Mouse (Mus musculus): ENCODE measurements around the gene Smarcb1. TPM values are rescaled to one million over a fixed set of nuclear protein-coding genes. Genes with fewer than 3 reads are reported as not detected.

Gene Smarcb1
- total RNA-seq, 2 experiments from 2014 or later = 30.5 to 39.1 TPM

- no peak for DNase-seq
These were observed 13.6 kb upstream of the Smarcb1 start for GRCm38 (mm10) chr10:75934991-75935390.

DNA sequence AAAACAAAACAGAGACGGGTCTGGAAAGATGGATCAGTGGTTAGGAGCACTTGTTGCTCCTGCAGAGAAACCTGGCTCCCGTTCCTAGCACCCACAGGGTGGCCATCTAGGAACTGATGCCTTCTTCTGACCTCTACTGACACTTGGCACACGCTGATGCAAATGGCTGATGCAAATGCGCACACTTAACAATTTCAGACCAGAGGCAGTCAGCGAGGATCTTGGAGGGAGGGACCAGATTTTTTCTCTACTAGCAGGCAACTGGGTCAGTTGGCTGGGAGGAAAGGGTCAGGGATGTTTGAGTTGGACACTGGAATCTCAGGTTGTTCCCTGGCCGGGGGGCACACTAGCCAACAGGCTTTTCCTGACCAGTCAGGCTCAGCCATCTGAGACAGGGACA, 11.5 kb upstream of the Smarcb1 start, which contains the start of gene Chchd10:
Gene Chchd10 (plus strand): TSS at position 240 of the 400 bp plus-strand sequence.
- DNase-seq = no peak

GRCm38 (mm10) chr10:75932081-75932678, 10.8 kb upstream of the Smarcb1 start:
- peak; percentile 71 for DNase-seq

GRCm38 (mm10) chr10:75931311-75931710, 9.9 kb upstream of the Smarcb1 start:
- DNase-seq = no peak

DNA sequence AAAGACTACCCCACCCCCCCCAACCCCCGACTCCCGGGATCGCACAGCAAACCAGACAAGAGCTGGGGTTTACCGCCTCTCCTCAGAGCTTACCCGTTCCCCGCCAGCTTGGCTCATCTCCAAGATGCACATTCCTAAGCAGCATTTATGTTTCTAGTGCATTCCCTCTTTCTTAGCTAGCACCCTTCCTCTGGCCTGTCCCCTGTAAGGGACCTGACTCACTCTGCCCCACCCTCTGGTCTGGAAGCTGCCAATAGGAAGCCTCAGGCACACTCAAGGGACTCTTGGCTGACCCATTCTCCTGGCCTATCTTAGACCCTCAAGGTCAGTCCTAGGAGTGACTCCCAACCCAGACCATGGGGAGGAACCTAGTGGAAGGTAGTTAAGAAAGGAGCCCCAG, 8.9 kb upstream of the Smarcb1 start:
- no peak for DNase-seq

DNA sequence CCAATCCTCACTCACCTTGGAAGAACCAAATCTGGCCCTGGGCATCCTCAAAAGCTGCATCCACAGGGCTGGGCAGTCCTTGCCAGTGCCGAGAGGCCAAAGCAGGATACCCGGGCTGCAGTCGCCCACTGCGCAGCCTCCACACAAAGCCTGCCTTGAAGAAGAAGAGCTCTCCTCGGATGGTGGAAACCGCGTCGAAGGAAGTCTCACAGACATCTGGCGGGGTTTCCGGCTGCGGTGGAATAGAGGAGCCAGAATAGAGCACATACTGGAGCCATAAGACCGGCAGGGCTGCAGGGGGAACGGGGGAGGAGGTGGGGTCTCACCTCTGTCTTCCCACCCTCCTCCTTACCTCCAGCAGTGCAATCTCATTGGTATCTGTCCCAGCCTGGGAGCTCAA, 5.0 kb upstream of the Smarcb1 start:
- no peak for DNase-seq

DNA sequence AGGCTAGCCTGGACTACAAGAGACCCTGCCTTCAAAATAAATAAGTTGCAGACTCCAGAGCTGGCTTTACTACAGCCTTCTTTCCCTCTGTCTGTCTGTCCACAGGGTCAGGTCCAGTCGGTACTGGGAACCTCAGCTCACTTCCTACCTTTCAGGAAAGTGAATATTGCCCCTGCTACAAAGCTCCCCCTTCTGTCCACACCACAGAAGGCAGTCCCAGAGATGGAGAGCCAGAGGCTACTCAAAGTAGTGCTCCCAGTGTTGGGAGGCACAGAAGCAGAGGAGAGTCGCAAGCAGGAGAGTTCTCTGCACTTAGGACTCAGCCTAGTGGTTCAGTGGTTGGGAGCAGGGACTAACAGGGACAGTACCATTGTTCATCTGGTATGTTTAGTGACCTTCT, 2.9 kb upstream of the Smarcb1 start:
- DNase-seq = no peak

- no peak for DNase-seq
These were observed 526 bp upstream of the Smarcb1 start for GRCm38 (mm10) chr10:75921726-75922560.

GRCm38 (mm10) chr10:75919026-75919425, 2.4 kb downstream of the Smarcb1 start:
- no peak for DNase-seq

DNA sequence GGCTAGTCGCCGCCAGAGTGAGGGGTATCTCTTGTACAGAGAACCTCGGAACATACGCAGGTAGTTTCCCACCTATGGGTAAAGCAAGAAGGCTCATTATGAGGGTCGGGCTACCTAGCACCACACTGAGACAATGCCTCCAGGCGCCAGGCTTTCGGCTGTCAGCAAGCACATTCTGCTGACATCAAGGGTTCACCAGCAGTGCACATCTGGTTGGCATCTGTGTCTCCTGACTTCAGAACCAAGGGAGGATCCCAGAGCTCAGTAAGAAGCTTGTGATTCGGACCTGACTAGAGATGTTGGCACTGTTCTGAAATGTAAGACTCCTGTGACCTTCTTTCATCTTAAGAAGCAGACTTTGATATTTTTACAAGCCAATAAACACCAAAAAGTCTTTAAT, 4.6 kb downstream of the Smarcb1 start:
- no peak for DNase-seq

- DNase-seq = no peak
These were observed 5.9 kb downstream of the Smarcb1 start for GRCm38 (mm10) chr10:75915557-75915956.

DNA sequence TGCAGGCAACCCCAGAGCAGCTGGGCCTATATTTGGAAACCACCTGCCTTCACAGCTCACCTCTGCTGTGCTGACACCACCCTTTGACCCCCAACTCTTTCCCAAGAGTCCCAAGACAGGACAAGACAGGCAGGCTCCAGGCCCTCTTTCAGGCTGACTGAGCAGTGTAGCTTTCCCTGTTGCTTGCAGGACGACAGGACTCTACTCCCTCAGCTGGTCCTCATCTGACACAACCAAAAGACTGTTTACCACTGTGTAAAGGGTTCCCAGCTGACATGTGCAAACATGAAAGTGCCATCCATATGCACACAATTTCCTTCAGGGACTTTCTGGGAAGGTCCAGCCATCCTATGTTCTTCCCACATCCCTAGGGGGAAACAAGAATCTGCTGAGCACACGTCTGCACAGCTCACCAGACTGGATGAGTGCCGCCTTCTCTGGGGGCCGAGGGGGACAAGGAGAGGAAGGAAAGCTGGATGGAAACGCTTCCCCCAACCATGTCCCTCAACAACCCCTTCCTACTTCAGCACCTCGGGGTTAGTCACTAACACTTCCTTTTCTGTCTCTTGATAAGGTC, 8.3 kb downstream of the Smarcb1 start:
- no peak for DNase-seq

GRCm38 (mm10) chr10:75910698-75911097, 10.7 kb downstream of the Smarcb1 start:
- DNase-seq = no peak

DNA sequence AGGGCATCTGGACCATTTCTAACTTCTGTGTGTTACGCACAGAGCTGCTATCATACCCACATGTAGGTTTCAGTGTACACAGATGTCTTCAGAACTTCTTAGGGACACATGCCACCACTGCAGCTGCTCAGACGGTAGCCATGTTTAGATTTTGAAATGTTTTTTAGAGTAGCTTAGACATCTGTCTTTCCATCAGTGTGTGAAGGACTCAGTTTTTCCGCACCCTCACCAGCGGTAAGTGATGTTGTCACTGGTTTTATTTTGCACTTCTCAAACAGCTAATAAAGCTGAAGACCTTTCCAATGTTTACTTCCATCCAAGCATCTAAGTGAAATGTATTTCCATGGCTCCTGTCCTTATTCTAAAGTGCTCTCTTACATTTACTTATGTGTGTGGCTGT, 14.5 kb downstream of the Smarcb1 start:
- DNase-seq = no peak

DNA sequence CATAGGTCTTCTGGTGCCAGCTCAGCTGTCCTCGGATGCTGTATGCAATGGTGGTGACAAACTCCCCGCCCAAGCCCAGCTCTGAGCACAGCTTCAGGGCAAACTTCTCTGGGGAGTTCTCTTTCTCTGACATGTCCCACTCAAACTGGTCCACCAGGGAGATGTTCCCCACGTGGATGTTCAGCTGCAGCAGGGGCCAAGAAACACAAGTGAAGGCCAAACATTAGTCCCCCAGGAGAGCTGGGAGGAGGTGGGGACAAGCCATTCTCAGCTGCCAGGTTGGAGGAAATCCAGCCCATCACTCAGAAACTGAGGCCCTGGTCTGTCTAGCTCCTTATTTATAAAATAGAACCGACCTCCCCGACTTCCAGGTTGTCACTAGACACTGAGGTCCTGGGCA, 17.0 kb downstream of the Smarcb1 start:
- no peak for DNase-seq

DNA sequence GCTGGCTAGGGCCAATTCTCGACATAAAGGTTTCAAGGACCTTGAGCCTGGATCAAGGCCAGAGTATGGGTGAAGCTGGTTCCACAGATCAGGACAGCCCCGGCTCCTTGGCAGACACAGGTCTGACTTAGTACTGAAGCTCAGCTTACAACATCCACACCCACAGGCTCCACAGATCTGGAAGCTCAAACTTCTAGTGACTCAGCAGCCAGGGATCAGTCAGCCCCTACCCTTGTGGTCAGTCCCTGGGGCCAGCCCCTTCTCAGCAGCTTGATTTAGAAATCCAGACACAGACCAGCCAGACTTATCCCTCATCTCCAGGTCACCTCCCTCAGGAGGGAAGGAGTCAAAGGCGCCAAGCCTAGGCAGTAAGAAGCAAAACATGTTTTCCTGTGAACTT, 22.6 kb downstream of the Smarcb1 start:
- DNase-seq = peak; percentile 38

- DNase-seq = no peak
These were observed 23.3 kb downstream of the Smarcb1 start for GRCm38 (mm10) chr10:75898039-75898564.

- peak; percentile 90 for DNase-seq
These were observed 24.0 kb downstream of the Smarcb1 start for GRCm38 (mm10) chr10:75897373-75897772.

DNA sequence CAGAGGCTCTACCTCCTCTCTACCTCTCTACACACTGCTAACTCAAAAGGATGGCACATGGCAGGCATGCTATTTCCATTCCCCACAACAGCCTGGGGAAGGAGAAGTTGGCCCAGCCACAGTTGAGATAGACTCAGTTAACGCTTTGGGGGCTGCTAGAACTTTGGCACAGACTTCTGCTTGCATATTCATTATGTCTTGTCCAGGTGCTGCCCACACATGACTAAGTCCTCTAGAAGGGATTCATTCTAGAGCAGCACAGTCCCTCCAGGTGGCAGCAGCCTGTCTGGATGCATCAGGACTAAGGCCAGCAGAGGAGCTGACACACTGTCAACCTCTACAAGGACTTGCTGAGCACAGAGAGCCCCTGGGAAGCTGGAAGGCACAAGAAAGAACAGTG, 25.2 kb downstream of the Smarcb1 start:
- no peak for DNase-seq

DNA sequence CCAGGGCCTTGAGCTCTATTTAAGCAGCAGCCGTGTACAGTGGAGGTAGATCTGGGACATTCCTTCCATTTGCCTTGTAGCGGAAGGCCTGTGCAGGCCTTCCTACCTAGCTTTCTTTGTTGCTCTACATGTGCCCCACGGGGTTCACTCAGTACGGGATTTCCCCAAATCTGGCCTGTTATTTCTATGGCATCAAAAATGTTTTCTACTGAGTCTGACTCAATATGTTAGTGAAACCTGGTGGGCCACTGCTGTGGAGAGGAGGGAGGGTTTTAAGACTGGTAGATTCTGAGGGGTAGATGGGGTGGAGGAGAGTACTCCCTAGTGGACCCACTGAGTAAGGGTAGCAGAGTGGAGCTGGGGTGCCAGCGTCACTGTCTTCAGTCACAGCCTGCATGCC, 25.7 kb downstream of the Smarcb1 start:
- no peak for DNase-seq

DNA sequence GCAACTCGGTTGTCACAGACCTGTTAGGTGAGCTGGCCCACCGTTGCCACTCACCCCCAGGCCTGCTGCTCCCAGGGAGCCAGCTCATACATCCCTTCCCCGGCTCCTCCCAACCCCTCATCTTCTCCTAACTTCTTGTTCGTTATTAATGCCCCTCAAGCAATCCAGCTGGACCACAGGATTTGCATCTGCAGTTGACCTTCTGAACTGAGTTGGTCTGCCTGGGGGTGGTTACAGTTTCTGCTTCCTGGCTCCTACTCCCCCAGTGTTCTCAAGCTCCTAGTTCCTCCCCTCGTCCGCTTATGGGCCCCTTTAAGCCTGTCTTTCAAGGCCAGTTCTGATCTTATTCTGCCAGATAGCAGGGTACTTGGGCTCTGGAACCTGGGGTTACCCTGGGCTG, 26.8 kb downstream of the Smarcb1 start:
- DNase-seq = no peak

DNA sequence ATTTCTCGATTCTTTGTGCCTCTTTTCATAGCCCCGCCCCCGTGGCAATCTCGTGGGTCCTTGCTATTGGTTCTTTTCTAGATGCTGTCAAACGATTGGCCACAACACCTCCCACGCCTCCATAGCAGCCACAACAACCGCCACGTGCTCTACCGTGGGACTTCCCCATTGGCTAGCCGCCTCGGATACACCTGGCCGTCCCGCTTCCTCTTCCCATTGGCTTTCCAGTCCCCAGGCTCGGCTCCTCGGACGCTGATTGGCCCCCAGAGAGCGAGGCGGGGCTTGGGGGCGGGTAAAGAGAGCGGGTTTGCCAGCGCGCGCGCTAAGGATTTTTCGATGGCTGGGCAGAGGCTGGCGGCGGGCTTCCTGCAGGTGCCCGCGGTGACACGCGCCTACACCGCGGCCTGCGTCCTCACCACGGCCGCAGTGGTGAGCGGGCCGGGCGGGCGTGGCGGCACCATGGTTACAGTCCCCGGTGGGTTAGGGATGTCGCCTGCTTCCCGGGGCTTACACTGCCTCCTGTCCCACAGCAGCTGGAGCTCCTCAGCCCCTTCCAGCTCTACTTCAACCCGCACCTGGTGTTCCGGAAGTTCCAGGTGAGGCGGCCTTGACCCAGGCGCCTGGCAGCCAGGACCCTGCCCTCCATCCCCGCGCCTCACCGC, 28.2 kb downstream of the Smarcb1 start, which contains the start of gene Derl3:
Gene Derl3 (plus strand): TSS at position 325 of the 662 bp plus-strand sequence.
- peak; percentile 80 for DNase-seq
